Comparison of ENCODE assay signal across 18 mouse cellular contexts in the genomic region with DNA sequence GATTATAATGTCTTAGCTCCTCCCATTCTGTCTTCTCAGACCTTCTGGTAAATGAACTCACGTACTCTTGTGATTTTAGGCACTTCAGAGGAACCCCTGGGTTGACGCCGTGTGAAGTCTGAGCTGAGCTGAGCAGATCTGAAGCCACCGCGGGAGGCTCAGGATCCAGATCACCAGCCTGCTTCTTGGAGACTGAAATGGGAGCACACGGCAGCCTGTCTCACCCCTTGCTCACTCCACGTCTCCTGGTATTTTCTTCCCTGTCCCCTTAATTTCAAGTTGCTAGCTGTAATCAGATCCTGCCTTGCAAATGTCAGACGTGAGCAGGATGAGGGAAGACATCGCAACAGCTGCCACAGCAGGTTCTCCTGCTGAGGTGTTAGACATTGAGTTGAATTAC.
A peak's percentile ranks its signal among the peaks of the same experiment; 100 is the strongest.
DNase-seq lines count a peak whose midpoint lies in the region; ATAC-seq and TF ChIP-seq lines count a peak whose summit lies in the region.
"Had no signal": no experiment of that assay in that cellular context is flagged by ENCODE, and none has a peak within 500 bp of the region (broad histone marks: within the 10 kb centered on the region; RNA-seq: fewer than 3 reads in every experiment).

No protein-coding gene starts in this region.

- no peak for ATAC-seq in heart, embryonic 12.5 days (ENCODE audit: insufficient number of reproducible peaks, low FRiP score)
- ATAC-seq in midbrain, embryonic 13.5 days = no peak
- ATAC-seq in midbrain, postnatal 0 days (ENCODE audit: low FRiP score) = no peak
- no peak for ATAC-seq in embryonic facial prominence, embryonic 13.5 days (ENCODE audit: insufficient number of reproducible peaks, insufficient read depth, low FRiP score, low TSS enrichment, low read depth)
- ATAC-seq in erythroblast, adult 5-6 weeks (replicated peaks; ENCODE audit: low FRiP score, poor library complexity, severe bottlenecking) = no peak
- no peak for ATAC-seq in activated CD4-positive, CD25-positive, alpha-beta regulatory T cell, adult 4 months
- ATAC-seq: CD4-positive, CD25-positive, alpha-beta regulatory T cell, adult 4 months; forebrain, embryonic 15.5 days had no signal

- H3K27me3 ChIP-seq in heart, embryonic 12.5 days (replicated peaks) = no peaks in the 10 kb centered on the region
- no peaks in the 10 kb centered on the region for H3K27me3 ChIP-seq in midbrain, embryonic 13.5 days
- H3K27me3 ChIP-seq in midbrain, postnatal 0 days (ENCODE audit: insufficient read depth, low read length) = no peaks in the 10 kb centered on the region
- no peaks in the 10 kb centered on the region for H3K27me3 ChIP-seq in embryonic facial prominence, embryonic 13.5 days
- H3K27me3 ChIP-seq: embryonic facial prominence, embryonic 15.5 days; forebrain, embryonic 15.5 days; lung, embryonic 15.5 days; stomach, embryonic 15.5 days had no signal

- WGBS in heart, embryonic 12.5 days = 6% methylated on average over 9 of the region's 9 CpGs
- 10% methylated on average over 9 of the region's 9 CpGs for WGBS in midbrain, embryonic 13.5 days
- WGBS in midbrain, postnatal 0 days = 12% methylated on average over 9 of the region's 9 CpGs
- 11% methylated on average over 9 of the region's 9 CpGs for WGBS in embryonic facial prominence, embryonic 13.5 days

- no peak for DNase-seq in heart, adult 8-10 months (ENCODE audit: low spot score)
- no peak for DNase-seq in midbrain, postnatal 0 days (ENCODE audit: low spot score)
- DNase-seq in skeletal muscle tissue, adult 2 months (ENCODE audit: low read depth, low spot score) = peak; percentile 91
- DNase-seq: cerebellum, adult 2 months; kidney, adult 11 months; layer of hippocampus, adult 9-11 months; right cerebral cortex, postnatal 14 days had no signal

- H3K9ac ChIP-seq in heart, embryonic 12.5 days = no peak overlapping the region
- no peak overlapping the region for H3K9ac ChIP-seq in midbrain, embryonic 13.5 days (replicated peaks)
- no peak overlapping the region for H3K9ac ChIP-seq in midbrain, postnatal 0 days (replicated peaks; ENCODE audit: low read length, poor library complexity, severe bottlenecking)
- H3K9ac ChIP-seq in embryonic facial prominence, embryonic 13.5 days = no peak overlapping the region
- H3K9ac ChIP-seq: embryonic facial prominence, embryonic 15.5 days; forebrain, embryonic 15.5 days; lung, embryonic 15.5 days; stomach, embryonic 15.5 days had no signal

- H3K4me2 ChIP-seq in heart, embryonic 12.5 days = peak overlapping the region; percentile 46
- 0 out of 2 replicates have a peak overlapping the region, but pooled peaks have one; percentile 11 for H3K4me2 ChIP-seq in midbrain, embryonic 13.5 days (replicated peaks)
- no peak overlapping the region for H3K4me2 ChIP-seq in midbrain, postnatal 0 days (ENCODE audit: low read depth, low read length, poor library complexity, severe bottlenecking)
- H3K4me2 ChIP-seq in embryonic facial prominence, embryonic 13.5 days = peak overlapping the region; percentile 20; the same call in 1 of the 2 replicates
- H3K4me2 ChIP-seq: embryonic facial prominence, embryonic 15.5 days; forebrain, embryonic 15.5 days; lung, embryonic 15.5 days; midbrain, embryonic 11.5 days; stomach, embryonic 15.5 days had no signal

- no peaks in the 10 kb centered on the region for H3K36me3 ChIP-seq in heart, embryonic 12.5 days
- H3K36me3 ChIP-seq in midbrain, embryonic 13.5 days = no peaks in the 10 kb centered on the region
- no peaks in the 10 kb centered on the region for H3K36me3 ChIP-seq in midbrain, postnatal 0 days (ENCODE audit: insufficient read depth, low read length)
- no peaks in the 10 kb centered on the region for H3K36me3 ChIP-seq in embryonic facial prominence, embryonic 13.5 days
- H3K36me3 ChIP-seq: embryonic facial prominence, embryonic 15.5 days; forebrain, embryonic 15.5 days; lung, embryonic 15.5 days; stomach, embryonic 15.5 days had no signal

- H3K9me3 ChIP-seq in heart, embryonic 12.5 days (replicated peaks) = no peaks in the 10 kb centered on the region
- no peaks in the 10 kb centered on the region for H3K9me3 ChIP-seq in midbrain, embryonic 13.5 days
- no peaks in the 10 kb centered on the region for H3K9me3 ChIP-seq in midbrain, postnatal 0 days (ENCODE audit: low read length)
- no peaks in the 10 kb centered on the region for H3K9me3 ChIP-seq in embryonic facial prominence, embryonic 13.5 days
- H3K9me3 ChIP-seq: embryonic facial prominence, embryonic 15.5 days; forebrain, embryonic 15.5 days; lung, embryonic 15.5 days; stomach, embryonic 15.5 days had no signal

- TF ChIP-seq CTCF in midbrain, postnatal 0 days (IDR thresholded peaks at IDR 0.05) = no peak

- no peak overlapping the region for H3K27ac ChIP-seq in heart, embryonic 12.5 days (ENCODE audit: poor library complexity, severe bottlenecking)
- H3K27ac ChIP-seq in midbrain, embryonic 13.5 days = no peak overlapping the region
- H3K27ac ChIP-seq in midbrain, postnatal 0 days (ENCODE audit: low read depth, low read length) = no peak overlapping the region
- no peak overlapping the region for H3K27ac ChIP-seq in embryonic facial prominence, embryonic 13.5 days
- H3K27ac ChIP-seq: embryonic facial prominence, embryonic 15.5 days; forebrain, embryonic 15.5 days; lung, embryonic 15.5 days; stomach, embryonic 15.5 days had no signal

- peaks cover 4% of the 10 kb centered on the region; the same call in 1 of the 2 replicates for H3K4me1 ChIP-seq in heart, embryonic 12.5 days (replicated peaks)
- H3K4me1 ChIP-seq in midbrain, embryonic 13.5 days (replicated peaks) = peaks cover 6% of the 10 kb centered on the region
- H3K4me1 ChIP-seq in midbrain, postnatal 0 days (ENCODE audit: insufficient read depth, low read length) = 0 out of 2 replicates have a peak, but pooled peaks cover 3% of the 10 kb centered on the region
- peaks cover 17% of the 10 kb centered on the region for H3K4me1 ChIP-seq in embryonic facial prominence, embryonic 13.5 days
- H3K4me1 ChIP-seq: lung, embryonic 15.5 days; stomach, embryonic 15.5 days had no signal

- no peak overlapping the region for H3K4me3 ChIP-seq in heart, embryonic 12.5 days
- no peak overlapping the region for H3K4me3 ChIP-seq in midbrain, embryonic 13.5 days (replicated peaks)
- no peak overlapping the region for H3K4me3 ChIP-seq in midbrain, postnatal 0 days (ENCODE audit: low read depth, low read length)
- no peak overlapping the region for H3K4me3 ChIP-seq in embryonic facial prominence, embryonic 13.5 days
- H3K4me3 ChIP-seq: embryonic facial prominence, embryonic 15.5 days; forebrain, embryonic 15.5 days; lung, embryonic 15.5 days; stomach, embryonic 15.5 days had no signal
